Mouse (Mus musculus): Measurements from ENCODE around the gene Col25a1.

DNA sequence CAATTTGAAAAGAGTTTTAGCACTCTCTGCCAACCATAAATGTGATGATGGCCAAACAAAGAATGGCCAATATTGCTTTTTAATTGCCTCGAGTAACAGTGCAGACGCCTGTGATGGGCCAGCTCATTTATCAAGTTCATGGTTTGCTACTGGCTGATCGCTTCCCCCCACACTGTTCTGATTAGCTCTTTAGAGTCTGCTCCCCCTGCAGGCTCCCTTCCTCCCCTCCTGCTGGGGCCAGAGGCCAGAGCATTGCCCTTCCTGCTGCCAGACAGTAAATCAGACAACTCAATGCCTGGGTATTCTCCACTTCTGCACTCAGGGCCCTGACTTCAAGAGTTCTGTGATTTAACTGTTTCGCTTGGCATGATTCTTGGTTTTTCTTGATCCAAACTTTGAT lies 281.9 kb downstream of the Col25a1 start:
- TF ChIP-seq CTCF (IDR thresholded peaks at IDR 0.05; ENCODE audit: extremely low read depth, insufficient read depth, insufficient read length, insufficient replicate concordance) (no peak), POLR2A (IDR thresholded peaks at IDR 0.05; ENCODE audit: low read depth, low read length) (no peak)

All from spleen, adult 2 months (tissue).